Mouse (Mus musculus) megakaryocyte progenitor cell, adult 5-6 weeks (primary cell): ENCODE results near the gene Osgepl1. TPM values are rescaled to one million over a fixed set of nuclear protein-coding genes. Genes with fewer than 3 reads are reported as not detected.
A peak's percentile ranks its signal among the peaks of the same experiment; 100 is the strongest.
"Not testable (repeated sequence)": the region's sequence is repeated elsewhere in the genome, so short reads cannot be mapped to it uniquely, and the experiment has no call there.

Experiments used
- ATAC-seq: replicated peaks from 2 replicates; pipeline ENCODE4 v1.8.0; 2016; ENCODE audit warnings: mild to moderate bottlenecking, moderate TSS enrichment, inconsistent platforms; ENCODE audit not compliant: poor library complexity
- total RNA-seq, 2 experiments: library from RNA; stranded (forward) in 1 of 2; stranded (reverse) in 1 of 2; fragments of 157-497, 149-512 nt in 1 of 2; fragments of 200-1000 nt in 1 of 2; gene quantifications; 2 replicates each; pipeline versions ENCODE4 v1.2.3 to v1.2.4; 2015 to 2017

Osgepl1 gene
- total RNA-seq (2015) = 13.8 and 20.1 TPM in 2 replicates
- 7.6 and 10.2 TPM in 2 replicates for total RNA-seq (2017)

GRCm38 (mm10) chr1:53312989-53313967 lies at the start of gene Osgepl1:
Gene Osgepl1 (plus strand): TSS chr1:53313624.
- peak; percentile 95 for ATAC-seq

- peak; percentile 50 for ATAC-seq
These were observed 48.3 kb upstream of the Osgepl1 start for GRCm38 (mm10) chr1:53264958-53265612.

GRCm38 (mm10) chr1:53269901-53270300 lies 43.5 kb upstream of the Osgepl1 start:
- ATAC-seq = no peak

GRCm38 (mm10) chr1:53272646-53273045 lies 40.8 kb upstream of the Osgepl1 start:
- ATAC-seq = peak; percentile 65

- no peak for ATAC-seq
These were observed 22.2 kb upstream of the Osgepl1 start for GRCm38 (mm10) chr1:53291197-53291596.

- ATAC-seq = peak; percentile 97
These were observed 16.6 kb upstream of the Osgepl1 start, which contains the start of the genes Pms1, Ormdl1 and Gm28778 for GRCm38 (mm10) chr1:53296581-53297383. Gene Pms1 (minus strand): TSS chr1:53297018. Gene Ormdl1 (plus strand): TSS chr1:53297095. Gene Gm28778 (plus strand): TSS chr1:53297111.

- no peak for ATAC-seq
These were observed 12.9 kb upstream of the Osgepl1 start for GRCm38 (mm10) chr1:53300506-53300905.

GRCm38 (mm10) chr1:53321662-53322344 lies 8.4 kb downstream of the Osgepl1 start:
- ATAC-seq = peak; percentile 42; the same call in 1 of the 2 replicates

- no peak for ATAC-seq
These were observed 9.8 kb downstream of the Osgepl1 start for GRCm38 (mm10) chr1:53323254-53323653.

- ATAC-seq = peak; percentile 54
These were observed 10.9 kb downstream of the Osgepl1 start for GRCm38 (mm10) chr1:53324277-53324676.

GRCm38 (mm10) chr1:53324827-53325494 lies 11.5 kb downstream of the Osgepl1 start:
- ATAC-seq = no peak

- not testable (repeated sequence) for ATAC-seq
These were observed 20.1 kb downstream of the Osgepl1 start for GRCm38 (mm10) chr1:53333527-53333926.

GRCm38 (mm10) chr1:53335465-53335864 lies 22.0 kb downstream of the Osgepl1 start:
- no peak for ATAC-seq

GRCm38 (mm10) chr1:53337403-53337802 lies 24.0 kb downstream of the Osgepl1 start:
- not testable (repeated sequence) for ATAC-seq

- peak; percentile 99 for ATAC-seq
These were observed 27.6 kb downstream of the Osgepl1 start for GRCm38 (mm10) chr1:53341071-53341470.

GRCm38 (mm10) chr1:53352327-53353261 lies 39.2 kb downstream of the Osgepl1 start, which contains the start of the genes Asdurf, Gm28551 and Asnsd1:
Gene Asdurf (minus strand): TSS chr1:53352619.
Gene Gm28551 (minus strand): TSS chr1:53352667.
Gene Asnsd1 (minus strand): TSS chr1:53352752.
- peak; percentile 99 for ATAC-seq

GRCm38 (mm10) chr1:53358988-53359387 lies 45.6 kb downstream of the Osgepl1 start:
- ATAC-seq = no peak
